Mouse (Mus musculus) kidney, adult 8-10 months (tissue): ENCODE data around the gene Ttc28.

Source experiments
- DNase-seq, 2 experiments: peaks; one replicate each; pipeline ENCODE4 v3.0.0; 2022

The Ttc28 gene

DNA sequence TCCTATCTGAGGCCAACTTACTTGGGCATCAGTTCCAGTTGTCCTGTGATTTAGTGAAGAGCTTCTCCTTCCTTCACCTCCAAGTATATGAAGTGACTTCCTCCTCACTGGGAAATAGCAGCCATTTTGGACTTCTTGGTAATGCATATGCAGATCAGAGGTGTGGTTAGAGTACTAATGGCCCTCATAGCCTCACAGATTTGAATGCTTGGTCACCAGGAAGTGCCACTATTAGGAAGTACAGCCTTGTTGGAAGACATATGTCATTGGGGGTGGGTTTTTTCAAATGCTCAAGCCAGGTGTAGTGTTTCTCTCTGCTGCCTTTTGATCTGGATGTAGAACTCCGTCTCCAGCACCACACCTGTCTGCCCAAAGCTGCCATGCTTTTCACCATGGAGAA, 10.3 kb downstream of the Ttc28 start:
- DNase-seq, result no peak

DNA sequence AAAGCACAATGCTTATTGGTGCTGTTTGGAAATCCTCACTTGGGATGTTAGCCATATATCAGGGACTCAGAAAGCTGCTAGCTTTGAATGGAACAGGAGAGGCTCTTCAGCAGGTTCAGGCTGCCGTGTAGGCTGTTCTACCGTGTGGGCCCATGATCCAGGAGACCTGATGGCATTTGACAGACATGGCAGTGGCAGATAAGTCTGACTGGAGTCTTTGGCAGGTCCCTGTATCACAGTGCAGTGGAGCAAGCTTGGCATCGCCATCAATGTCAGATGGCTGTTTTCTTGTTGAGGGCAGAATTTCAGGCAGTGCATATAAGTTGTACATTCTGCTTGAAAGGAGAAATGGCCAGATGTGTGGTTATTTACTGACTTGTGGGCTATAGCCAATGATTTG, 11.0 kb downstream of the Ttc28 start:
- DNase-seq, result no peak

- DNase-seq, result no peak
Observed at GRCm38 (mm10) chr5:110897114-110897788, 17.6 kb downstream of the Ttc28 start.

GRCm38 (mm10) chr5:110898169-110898568, 18.6 kb downstream of the Ttc28 start:
- no peak for DNase-seq

GRCm38 (mm10) chr5:110898785-110899184, 19.2 kb downstream of the Ttc28 start:
- DNase-seq, result no peak

DNA sequence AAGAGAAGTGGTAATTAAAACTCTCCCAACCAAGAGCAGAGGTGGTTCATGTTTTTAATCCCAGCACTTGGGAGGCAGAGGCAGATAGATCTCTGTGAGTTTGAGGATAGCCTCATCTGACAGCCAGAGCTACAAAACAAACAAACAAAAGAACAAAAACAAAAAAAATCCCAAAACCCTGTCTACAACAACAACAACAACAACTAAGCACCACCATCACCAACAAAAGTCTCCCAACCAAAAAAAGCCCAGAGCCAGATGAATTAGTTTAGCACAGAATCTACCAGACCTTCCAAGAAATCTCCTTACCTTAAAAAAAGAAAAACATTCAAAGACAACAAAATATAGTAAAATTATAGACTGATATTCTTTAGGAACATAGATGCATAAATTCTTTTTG, 20.7 kb downstream of the Ttc28 start:
- DNase-seq, result no peak

- no peak for DNase-seq
Observed at GRCm38 (mm10) chr5:110906708-110907107, 27.1 kb downstream of the Ttc28 start.

DNA sequence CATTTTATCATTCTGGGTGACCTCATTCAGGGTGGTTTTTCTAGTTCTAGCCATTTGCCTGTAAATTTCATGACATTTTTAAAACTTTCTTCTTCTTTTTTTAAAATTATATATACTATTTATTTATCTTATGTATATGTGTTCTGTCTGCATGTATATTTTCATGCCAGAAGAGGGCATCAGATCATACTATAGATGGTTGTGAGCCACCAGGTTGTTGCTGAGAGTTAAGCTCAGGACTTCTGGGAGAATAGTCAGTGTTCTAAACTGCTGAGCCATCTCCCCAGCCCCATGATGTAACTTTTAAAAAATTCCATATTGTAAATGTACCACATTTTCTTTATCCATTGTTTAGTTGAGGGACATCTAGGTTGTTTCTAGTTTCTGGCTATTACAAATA, 29.3 kb downstream of the Ttc28 start:
- no peak for DNase-seq

GRCm38 (mm10) chr5:110909955-110910589, 30.5 kb downstream of the Ttc28 start:
- no peak for DNase-seq

DNA sequence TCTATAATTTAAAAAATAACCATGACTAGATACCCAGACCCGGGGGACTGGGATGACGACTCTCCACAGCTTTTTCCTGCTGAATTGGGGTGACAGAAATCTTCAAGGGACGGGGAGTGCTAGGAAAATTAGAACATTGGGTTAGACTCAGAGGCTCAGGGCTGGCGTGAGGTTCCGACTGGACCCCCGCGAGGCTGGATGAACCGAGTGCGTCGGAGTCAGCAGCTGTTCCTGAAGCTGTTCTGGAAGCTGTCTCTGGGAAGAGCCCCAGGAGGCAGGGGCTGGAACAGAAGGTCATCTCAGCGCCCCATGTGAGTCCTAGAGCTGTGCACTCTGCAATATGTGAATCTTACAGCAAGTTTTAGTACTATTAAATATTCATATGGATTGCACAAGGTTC, 35.3 kb downstream of the Ttc28 start:
- DNase-seq, result no peak

GRCm38 (mm10) chr5:110916241-110916640, 36.6 kb downstream of the Ttc28 start:
- DNase-seq, result no peak

GRCm38 (mm10) chr5:110919541-110919940, 39.9 kb downstream of the Ttc28 start:
- DNase-seq, result no peak

GRCm38 (mm10) chr5:110923336-110923735, 43.7 kb downstream of the Ttc28 start:
- DNase-seq, result peak; percentile 12 to 29

- DNase-seq, result no peak
Observed at GRCm38 (mm10) chr5:110924636-110925035, 45.0 kb downstream of the Ttc28 start.

DNA sequence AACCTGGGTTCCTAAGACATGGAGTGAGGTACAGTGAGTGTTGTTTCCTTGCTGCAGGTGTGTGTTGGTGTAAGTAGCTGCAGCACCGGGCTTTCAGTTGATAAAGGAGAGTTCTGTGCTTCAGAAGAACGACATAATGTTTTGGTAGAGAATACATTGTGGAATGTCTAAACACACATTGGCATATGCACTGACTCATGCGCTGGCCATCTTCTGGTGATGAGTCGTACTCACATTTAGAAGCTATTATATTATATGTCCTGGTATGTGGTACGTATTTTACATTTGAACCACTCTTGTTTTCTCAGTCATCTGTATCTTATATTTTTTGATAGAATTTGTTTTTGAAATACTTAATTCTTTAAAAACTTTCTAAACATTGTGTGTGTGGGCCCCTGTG, 46.2 kb downstream of the Ttc28 start:
- DNase-seq, result no peak

GRCm38 (mm10) chr5:110928289-110928688, 48.7 kb downstream of the Ttc28 start:
- DNase-seq, result no peak

DNA sequence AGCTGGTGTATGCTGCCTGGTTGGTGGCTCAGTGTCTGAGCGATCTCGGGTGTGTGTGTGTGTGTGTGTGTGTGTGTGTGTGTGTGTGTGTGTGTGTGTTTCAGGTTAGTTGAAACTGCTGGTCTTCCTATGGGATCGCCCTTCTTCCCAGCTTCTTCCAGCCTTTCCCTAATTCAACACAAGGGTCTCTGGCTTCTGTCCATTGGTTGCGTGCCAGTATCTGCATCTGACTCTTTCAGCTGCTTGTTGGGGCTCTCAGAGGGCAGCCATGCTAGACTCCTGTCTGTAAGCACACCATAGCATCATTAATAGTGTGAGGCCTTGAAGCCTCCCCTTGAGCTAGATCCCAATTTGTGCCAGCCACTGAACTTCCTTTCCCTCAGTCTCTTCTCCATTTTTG, 49.7 kb downstream of the Ttc28 start:
- DNase-seq, result no peak

- no peak for DNase-seq
Observed at GRCm38 (mm10) chr5:110936606-110937005, 57.0 kb downstream of the Ttc28 start.

DNA sequence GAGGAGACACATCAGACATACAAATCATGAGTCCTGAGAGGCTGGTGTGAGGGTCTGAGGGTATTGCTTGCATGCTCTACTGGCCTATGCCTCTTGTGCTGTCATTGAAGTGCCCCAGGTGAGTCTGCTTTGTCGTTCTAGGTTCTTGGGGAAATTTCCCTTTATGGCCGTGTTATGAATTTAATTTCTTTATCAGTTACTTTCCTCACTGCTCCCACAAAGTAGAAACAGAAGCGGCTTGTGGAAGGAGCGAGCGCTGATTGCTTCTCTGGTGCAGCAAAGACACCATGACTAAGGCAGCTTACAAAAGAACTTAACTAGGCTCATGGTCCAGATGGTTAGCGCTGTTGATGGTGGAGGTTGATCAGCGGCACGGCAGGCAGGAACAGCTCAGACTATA, 64.7 kb downstream of the Ttc28 start:
- DNase-seq, result no peak

GRCm38 (mm10) chr5:110948476-110949399, 69.1 kb downstream of the Ttc28 start:
- DNase-seq, result no peak

GRCm38 (mm10) chr5:110949791-110950190, 70.2 kb downstream of the Ttc28 start:
- no peak for DNase-seq

DNA sequence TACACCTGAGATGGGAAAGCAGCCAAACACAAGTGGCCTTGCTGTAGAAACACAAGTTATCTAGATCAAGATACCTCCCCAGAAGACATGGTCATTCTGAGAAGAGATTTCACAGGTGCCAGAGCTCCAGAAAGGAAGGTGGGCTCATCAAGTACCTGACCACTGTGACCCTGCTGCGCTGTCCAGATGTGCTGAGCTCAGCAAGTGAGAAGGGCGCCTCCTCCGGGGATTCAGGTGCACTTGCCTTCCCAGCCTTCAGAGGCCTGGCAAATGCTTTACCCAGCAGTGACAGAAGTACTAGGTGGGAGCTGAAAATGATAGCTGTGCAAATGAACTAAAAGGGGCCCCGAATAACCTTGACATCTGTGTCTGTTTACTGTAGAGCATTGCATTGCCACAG, 78.6 kb downstream of the Ttc28 start:
- no peak for DNase-seq

DNA sequence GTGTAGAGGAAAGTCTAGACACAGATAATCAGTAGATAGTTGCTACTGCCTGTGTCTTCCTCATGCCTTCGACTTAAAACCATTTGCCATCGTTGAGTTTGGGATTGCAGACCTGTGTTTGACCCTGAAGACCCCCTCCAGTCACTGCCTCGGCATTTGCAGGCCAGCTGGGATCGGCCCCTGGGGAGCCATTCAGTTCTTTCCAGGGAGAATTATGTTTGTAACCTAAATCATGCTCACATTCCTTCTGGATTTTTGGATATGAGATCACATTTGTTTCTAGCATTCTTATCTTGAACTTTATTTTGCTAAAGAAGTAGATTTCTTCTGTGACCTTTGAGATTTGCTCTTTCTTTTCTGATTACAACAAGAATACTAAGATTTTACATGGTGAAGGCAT, 80.5 kb downstream of the Ttc28 start:
- no peak for DNase-seq

DNA sequence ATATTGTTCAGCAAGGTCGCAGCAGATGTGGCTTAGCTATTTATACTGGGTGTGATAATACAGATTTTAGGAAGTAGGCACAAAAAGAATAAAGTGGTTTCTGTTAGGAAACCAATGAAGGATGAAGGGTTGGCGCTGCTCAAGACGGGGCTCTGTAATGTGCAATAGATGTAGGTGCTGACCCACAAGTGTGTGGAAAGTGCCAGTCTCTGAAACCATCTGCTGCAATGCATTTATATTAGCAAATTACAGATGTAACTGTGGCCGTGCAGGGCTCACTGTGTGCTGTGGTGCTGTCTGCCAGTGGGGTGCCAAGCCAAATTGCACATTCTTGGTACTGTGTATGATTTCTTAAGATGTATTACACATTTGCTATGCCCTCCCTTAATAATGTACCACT, 81.3 kb downstream of the Ttc28 start:
- DNase-seq, result no peak
